Mouse (Mus musculus): ENCODE data around the gene Pld3. TPM values are rescaled to one million over a fixed set of nuclear protein-coding genes. Genes with fewer than 3 reads are reported as not detected.

The Pld3 gene
- polyA plus RNA-seq, 1 experiment from 2014 or later = 109 TPM

DNA sequence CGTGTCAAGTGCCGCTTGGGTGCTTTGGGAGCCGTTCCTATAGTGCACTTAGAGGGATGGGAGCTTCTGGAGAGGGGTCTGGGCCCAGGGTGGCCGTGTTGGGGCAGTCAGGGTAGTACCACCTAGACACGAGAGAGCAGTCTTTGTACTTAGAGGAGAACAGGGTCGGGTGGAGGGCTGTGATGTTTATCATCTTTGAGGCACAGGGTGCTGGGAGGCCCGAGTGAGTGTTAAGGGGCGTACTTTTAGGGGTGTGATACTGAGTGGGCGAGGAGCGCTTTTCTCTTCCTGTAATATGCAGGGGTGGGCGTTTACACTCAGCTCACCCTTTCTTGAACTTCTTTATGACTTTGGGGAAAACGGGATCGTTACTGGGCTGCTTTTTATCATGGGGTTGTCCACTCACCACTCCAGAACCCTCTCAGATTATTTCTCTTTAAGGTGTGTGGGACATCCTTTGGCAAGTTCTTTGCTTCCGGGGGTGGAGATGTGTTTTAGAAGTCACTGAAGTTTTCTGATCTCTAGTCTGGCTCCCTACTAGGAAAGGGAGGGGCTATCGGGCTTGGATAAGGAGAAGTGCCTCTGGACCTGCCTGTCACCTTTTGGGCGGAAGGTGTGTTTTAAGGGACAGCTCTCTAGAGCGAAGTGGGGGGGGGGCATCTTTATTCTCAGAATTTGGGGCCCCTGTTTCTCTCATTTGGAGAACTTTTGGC is 39.4 kb upstream of the Pld3 start:
- no peaks in the 10 kb centered on the region for H3K36me3 ChIP-seq (ENCODE audit: insufficient read depth, low read length)
- H3K4me1 ChIP-seq (replicated peaks; ENCODE audit: insufficient read depth, low read length) = peaks cover 23% of the 10 kb centered on the region
- H3K27me3 ChIP-seq (ENCODE audit: insufficient read depth, low read length) = no peaks in the 10 kb centered on the region
- peak overlapping the region; percentile 67 for H3K4me2 ChIP-seq (ENCODE audit: low read length)
- WGBS = under 1% methylated on average over 17 of the region's 17 CpGs
- peak overlapping the region; percentile 96 for H3K27ac ChIP-seq
- peak overlapping the region; percentile 83 for H3K4me3 ChIP-seq (replicated peaks; ENCODE audit: low read depth, low read length)
- no peak for TF ChIP-seq CTCF (IDR thresholded peaks at IDR 0.05; ENCODE audit: low read depth)
- peak overlapping the region; percentile 82 for H3K9ac ChIP-seq (ENCODE audit: low read depth, low read length)
- ATAC-seq (replicated peaks; ENCODE audit: low FRiP score, low read depth) (peak; percentile 31), DNase-seq (ENCODE audit: low spot score) (peak; percentile 78)
- no peaks in the 10 kb centered on the region for H3K9me3 ChIP-seq (replicated peaks; ENCODE audit: low read length)

DNA sequence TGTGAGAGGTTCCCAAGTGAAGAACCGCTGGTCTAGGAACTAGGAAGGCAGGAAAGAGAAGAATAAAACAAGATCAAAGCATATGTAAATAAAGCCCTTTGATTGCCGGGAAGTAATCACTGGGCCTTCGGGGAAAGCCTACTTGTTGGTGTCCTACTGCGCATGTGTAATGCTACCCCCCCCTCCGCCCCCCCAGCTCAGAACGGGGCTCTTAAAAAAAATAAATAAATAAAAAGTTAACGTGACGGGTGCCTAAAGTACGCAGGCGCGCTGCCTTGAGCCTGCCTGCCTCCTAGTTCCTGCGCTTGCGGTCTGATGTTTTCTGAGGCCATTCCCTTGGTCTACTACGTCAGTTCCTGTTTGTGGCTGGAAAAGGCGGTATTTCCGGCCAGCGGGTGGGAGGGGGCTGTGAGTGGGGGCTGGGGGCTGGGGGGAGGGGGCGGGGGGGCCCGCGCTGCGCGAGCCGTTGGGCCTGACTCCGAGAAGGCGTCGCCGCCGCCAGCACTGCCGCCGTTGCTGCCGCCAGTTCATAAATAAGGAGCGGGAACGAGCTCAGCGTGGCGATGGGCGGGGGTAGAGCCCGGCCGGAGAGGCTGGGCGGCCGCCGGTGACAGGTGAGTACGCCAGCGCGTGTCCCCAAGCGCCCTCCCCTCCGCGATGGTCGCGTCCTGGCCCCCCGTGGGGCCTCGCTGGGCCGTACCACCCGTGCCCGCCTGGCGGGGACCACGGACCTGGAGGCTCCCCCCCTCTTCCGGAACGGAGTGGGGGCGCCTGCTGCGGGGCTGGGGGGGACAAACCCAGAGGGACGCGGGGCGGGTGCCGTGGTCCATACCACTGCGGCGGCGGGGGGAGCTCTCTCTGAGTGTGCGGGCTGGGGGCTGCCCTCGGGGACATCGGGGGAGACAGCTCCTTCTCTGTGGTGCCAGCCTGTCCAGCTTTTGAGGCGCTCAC is 38.5 kb upstream of the Pld3 start, which contains the start of gene Akt2:
Gene Akt2, plus strand, starts transcription at position 287 of the 951 bp plus-strand sequence.
- ATAC-seq (replicated peaks; ENCODE audit: low FRiP score, low read depth) = peak; percentile 95
- peak; percentile 100 for DNase-seq (ENCODE audit: low spot score)
- under 1% methylated on average over 45 of the region's 71 CpGs for WGBS

DNA sequence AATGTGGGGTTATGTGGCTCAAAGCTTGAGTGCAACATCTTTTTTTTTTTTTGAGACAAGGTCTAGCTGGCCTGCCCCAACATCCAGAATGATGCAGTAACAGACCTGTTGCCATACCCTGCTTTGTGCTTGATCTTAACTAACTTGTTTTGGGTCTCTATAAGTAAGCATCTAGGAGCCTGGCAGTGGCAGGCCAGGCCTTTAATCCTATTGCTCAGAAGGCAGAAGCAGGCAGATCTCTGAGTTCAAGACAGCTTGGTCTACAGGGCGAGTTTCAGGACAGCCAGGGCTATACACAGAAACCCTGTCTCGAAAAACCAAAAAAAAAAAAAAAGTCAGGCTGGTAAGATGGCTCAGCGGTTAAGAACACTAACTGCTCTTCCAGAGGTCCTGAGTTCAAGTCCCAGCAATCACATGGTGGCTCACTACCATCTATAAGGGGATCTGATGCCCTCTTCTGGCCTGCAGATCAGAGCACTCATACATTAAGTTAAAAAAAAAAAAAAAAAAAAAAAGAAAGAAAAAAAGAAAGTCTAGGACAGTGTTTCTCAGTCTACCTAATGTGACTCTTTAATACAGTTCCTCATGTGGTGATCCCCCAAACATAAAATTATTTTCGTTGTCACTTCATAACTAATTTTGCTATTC is 37.7 kb upstream of the Pld3 start:
- 67% methylated on average over 4 of the region's 4 CpGs for WGBS

More for the DNA sequence above, 38.5 kb upstream of the Pld3 start, which contains the start of gene Akt2:
- no peaks in the 10 kb centered on the region for H3K36me3 ChIP-seq (ENCODE audit: insufficient read depth, low read length)
- peaks cover 15% of the 10 kb centered on the region for H3K4me1 ChIP-seq (replicated peaks; ENCODE audit: insufficient read depth, low read length)
- no peak for TF ChIP-seq CTCF (IDR thresholded peaks at IDR 0.05; ENCODE audit: low read depth)
- no peaks in the 10 kb centered on the region for H3K27me3 ChIP-seq (ENCODE audit: insufficient read depth, low read length)
- H3K9me3 ChIP-seq (replicated peaks; ENCODE audit: low read length) = no peaks in the 10 kb centered on the region
- H3K9ac ChIP-seq (ENCODE audit: low read depth, low read length) = peak within 1 kb of the TSS; percentile 82
- peak within 1 kb of the TSS; percentile 96 for H3K27ac ChIP-seq
- H3K4me3 ChIP-seq (replicated peaks; ENCODE audit: low read depth, low read length) = peak within 1 kb of the TSS; percentile 83
- peak within 1 kb of the TSS; percentile 67 for H3K4me2 ChIP-seq (ENCODE audit: low read length)

DNA sequence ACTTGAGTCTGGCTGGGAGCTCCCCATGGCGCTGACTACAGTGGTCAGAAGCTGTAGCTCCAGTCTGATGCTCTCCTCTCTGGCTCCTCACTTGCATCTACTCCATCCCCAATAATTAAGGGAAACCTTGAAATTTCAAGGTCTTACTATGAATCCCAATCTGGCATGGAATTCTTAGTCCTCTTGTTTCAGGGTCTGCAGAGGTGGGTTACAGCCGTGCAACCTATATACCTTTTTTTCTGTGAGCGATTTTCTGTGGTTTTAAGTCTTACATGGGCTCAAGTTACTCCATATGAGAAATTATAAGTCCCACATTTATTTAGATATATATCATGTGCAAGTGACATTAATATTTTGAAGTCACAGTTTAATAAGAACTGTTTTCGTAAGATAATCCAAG is 37.1 kb upstream of the Pld3 start:
- DNase-seq (ENCODE audit: low spot score) (no peak), ATAC-seq (replicated peaks; ENCODE audit: low FRiP score, low read depth) (no peak)
- Histone ChIP-seq H3K27me3 (ENCODE audit: insufficient read depth, low read length) (no peaks in the 10 kb centered on the region), H3K4me3 (replicated peaks; ENCODE audit: low read depth, low read length) (no peak overlapping the region), H3K9ac (ENCODE audit: low read depth, low read length) (no peak overlapping the region), H3K36me3 (ENCODE audit: insufficient read depth, low read length) (peaks cover 2% of the 10 kb centered on the region; the same call in 1 of the 2 replicates), H3K9me3 (replicated peaks; ENCODE audit: low read length) (no peaks in the 10 kb centered on the region), H3K4me2 (ENCODE audit: low read length) (no peak overlapping the region), H3K4me1 (replicated peaks; ENCODE audit: insufficient read depth, low read length) (peaks cover 12% of the 10 kb centered on the region; the same call in 1 of the 2 replicates), H3K27ac (no peak overlapping the region)
- WGBS = 94% methylated on average over 4 of the region's 4 CpGs
- TF ChIP-seq CTCF (IDR thresholded peaks at IDR 0.05; ENCODE audit: low read depth) = no peak

More for the DNA sequence above, 37.7 kb upstream of the Pld3 start:
- Histone ChIP-seq H3K4me2 (ENCODE audit: low read length) (peak overlapping the region; percentile 54), H3K9me3 (replicated peaks; ENCODE audit: low read length) (no peaks in the 10 kb centered on the region), H3K9ac (ENCODE audit: low read depth, low read length) (peak overlapping the region; percentile 51; the same call in 1 of the 2 replicates), H3K27ac (peak overlapping the region; percentile 86), H3K36me3 (ENCODE audit: insufficient read depth, low read length) (no peaks in the 10 kb centered on the region), H3K27me3 (ENCODE audit: insufficient read depth, low read length) (no peaks in the 10 kb centered on the region), H3K4me3 (replicated peaks; ENCODE audit: low read depth, low read length) (peak overlapping the region; percentile 32), H3K4me1 (replicated peaks; ENCODE audit: insufficient read depth, low read length) (peaks cover 12% of the 10 kb centered on the region; the same call in 1 of the 2 replicates)
- TF ChIP-seq CTCF (IDR thresholded peaks at IDR 0.05; ENCODE audit: low read depth) = peak; percentile 52
- ATAC-seq (replicated peaks; ENCODE audit: low FRiP score, low read depth) = no peak
- DNase-seq (ENCODE audit: low spot score) = no peak

DNA sequence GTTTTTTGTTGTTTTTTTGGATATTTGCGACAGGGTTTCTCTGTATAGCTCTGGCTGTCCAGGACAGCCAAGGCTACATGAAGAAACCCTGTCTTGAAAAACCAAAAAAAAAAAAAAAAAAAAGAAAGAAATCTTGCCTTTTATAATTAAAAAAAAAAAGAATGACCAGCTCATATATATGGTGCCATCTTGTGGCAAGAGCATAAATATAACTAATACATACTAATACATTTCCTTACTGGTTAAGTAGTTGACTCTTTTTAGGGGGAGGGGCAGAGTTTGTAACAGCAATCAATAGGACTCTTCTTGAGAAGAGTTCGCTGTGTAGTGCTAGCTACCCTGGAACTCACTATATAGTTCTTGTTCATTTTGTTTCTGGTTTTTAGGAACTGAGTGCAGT is 34.7 kb upstream of the Pld3 start:
- peak; percentile 30 for DNase-seq (ENCODE audit: low spot score)
- Histone ChIP-seq H3K27ac (no peak overlapping the region), H3K4me1 (replicated peaks; ENCODE audit: insufficient read depth, low read length) (peaks cover 2% of the 10 kb centered on the region; the same call in 1 of the 2 replicates), H3K36me3 (ENCODE audit: insufficient read depth, low read length) (peaks cover 9% of the 10 kb centered on the region), H3K9ac (ENCODE audit: low read depth, low read length) (no peak overlapping the region), H3K27me3 (ENCODE audit: insufficient read depth, low read length) (no peaks in the 10 kb centered on the region), H3K4me3 (replicated peaks; ENCODE audit: low read depth, low read length) (no peak overlapping the region), H3K9me3 (replicated peaks; ENCODE audit: low read length) (no peaks in the 10 kb centered on the region), H3K4me2 (ENCODE audit: low read length) (no peak overlapping the region)
- TF ChIP-seq CTCF (IDR thresholded peaks at IDR 0.05; ENCODE audit: low read depth) = peak; percentile 29; the same call in 1 of the 2 replicates
- no peak for ATAC-seq (replicated peaks; ENCODE audit: low FRiP score, low read depth)
- 87% methylated on average over 2 of the region's 2 CpGs for WGBS
